Mouse (Mus musculus): Measurements from ENCODE around the gene Zkscan14. TPM values are rescaled to one million over a fixed set of nuclear protein-coding genes. Genes with fewer than 3 reads are reported as not detected.

Zkscan14 gene
- polyA plus RNA-seq, 1 experiment from 2014 or later: 7.0 TPM

- H3K4me3 ChIP-seq (ENCODE audit: low read depth, low read length): no peak overlapping the region
- WGBS: 52% methylated on average over 2 of the region's 2 CpGs
These were observed 24.8 kb upstream of the Zkscan14 start for GRCm38 (mm10) chr5:145226453-145226852.

GRCm38 (mm10) chr5:145223395-145223794, 21.7 kb upstream of the Zkscan14 start:
- no peak overlapping the region for H3K4me2 ChIP-seq
- no peak overlapping the region for H3K27ac ChIP-seq (ENCODE audit: low read depth)
- ATAC-seq (ENCODE audit: insufficient read depth): no peak

More at GRCm38 (mm10) chr5:145226453-145226852, 24.8 kb upstream of the Zkscan14 start:
- ATAC-seq (ENCODE audit: insufficient read depth) (no peak), DNase-seq (no peak)
- H3K27ac ChIP-seq (ENCODE audit: low read depth): no peak overlapping the region
- peaks cover 5% of the 10 kb centered on the region; the same call in 1 of the 2 replicates for H3K36me3 ChIP-seq (ENCODE audit: insufficient read depth)
- no peak overlapping the region for H3K4me2 ChIP-seq
- H3K4me1 ChIP-seq (ENCODE audit: insufficient read depth): no peaks in the 10 kb centered on the region
- no peaks in the 10 kb centered on the region for H3K9me3 ChIP-seq (ENCODE audit: low read depth, low read length)
- no peaks in the 10 kb centered on the region for H3K27me3 ChIP-seq (ENCODE audit: insufficient read depth, low read length)
- TF ChIP-seq CTCF (IDR thresholded peaks at IDR 0.05; ENCODE audit: low read depth): no peak
- H3K9ac ChIP-seq: no peak overlapping the region

GRCm38 (mm10) chr5:145222840-145223239, 21.2 kb upstream of the Zkscan14 start:
- H3K4me3 ChIP-seq (ENCODE audit: low read depth, low read length): no peak overlapping the region
- no peak for ATAC-seq (ENCODE audit: insufficient read depth)
- no peak overlapping the region for H3K4me2 ChIP-seq

More at GRCm38 (mm10) chr5:145223395-145223794, 21.7 kb upstream of the Zkscan14 start:
- Histone ChIP-seq H3K27me3 (ENCODE audit: insufficient read depth, low read length) (no peaks in the 10 kb centered on the region), H3K4me3 (ENCODE audit: low read depth, low read length) (no peak overlapping the region), H3K9ac (no peak overlapping the region), H3K4me1 (ENCODE audit: insufficient read depth) (no peaks in the 10 kb centered on the region), H3K36me3 (ENCODE audit: insufficient read depth) (peaks cover 33% of the 10 kb centered on the region), H3K9me3 (ENCODE audit: low read depth, low read length) (no peaks in the 10 kb centered on the region)
- WGBS: 75% methylated on average over 12 of the region's 12 CpGs
- DNase-seq: no peak
- no peak for TF ChIP-seq CTCF (IDR thresholded peaks at IDR 0.05; ENCODE audit: low read depth)

GRCm38 (mm10) chr5:145219981-145220380, 18.3 kb upstream of the Zkscan14 start:
- Histone ChIP-seq H3K9me3 (ENCODE audit: low read depth, low read length) (no peaks in the 10 kb centered on the region), H3K4me3 (ENCODE audit: low read depth, low read length) (no peak overlapping the region), H3K4me1 (ENCODE audit: insufficient read depth) (no peaks in the 10 kb centered on the region), H3K27me3 (ENCODE audit: insufficient read depth, low read length) (no peaks in the 10 kb centered on the region), H3K36me3 (ENCODE audit: insufficient read depth) (peaks cover 39% of the 10 kb centered on the region), H3K9ac (no peak overlapping the region), H3K4me2 (no peak overlapping the region), H3K27ac (ENCODE audit: low read depth) (no peak overlapping the region)
- DNase-seq (no peak), ATAC-seq (ENCODE audit: insufficient read depth) (no peak)
- no peak for TF ChIP-seq CTCF (IDR thresholded peaks at IDR 0.05; ENCODE audit: low read depth)
- 92% methylated on average over 8 of the region's 8 CpGs for WGBS

More at GRCm38 (mm10) chr5:145222840-145223239, 21.2 kb upstream of the Zkscan14 start:
- no peak for TF ChIP-seq CTCF (IDR thresholded peaks at IDR 0.05; ENCODE audit: low read depth)
- H3K4me1 ChIP-seq (ENCODE audit: insufficient read depth): no peaks in the 10 kb centered on the region
- H3K27me3 ChIP-seq (ENCODE audit: insufficient read depth, low read length): no peaks in the 10 kb centered on the region
- no peak overlapping the region for H3K27ac ChIP-seq (ENCODE audit: low read depth)
- peaks cover 38% of the 10 kb centered on the region for H3K36me3 ChIP-seq (ENCODE audit: insufficient read depth)
- no peak overlapping the region for H3K9ac ChIP-seq
- DNase-seq: no peak
- 81% methylated on average over 5 of the region's 5 CpGs for WGBS
- no peaks in the 10 kb centered on the region for H3K9me3 ChIP-seq (ENCODE audit: low read depth, low read length)

GRCm38 (mm10) chr5:145218671-145219070, 17.0 kb upstream of the Zkscan14 start:
- no peak overlapping the region for H3K4me3 ChIP-seq (ENCODE audit: low read depth, low read length)
- no peaks in the 10 kb centered on the region for H3K4me1 ChIP-seq (ENCODE audit: insufficient read depth)
- H3K4me2 ChIP-seq: no peak overlapping the region
- no peak for ATAC-seq (ENCODE audit: insufficient read depth)
- no peak for TF ChIP-seq CTCF (IDR thresholded peaks at IDR 0.05; ENCODE audit: low read depth)
- WGBS: 91% methylated on average over 20 of the region's 20 CpGs
- H3K9me3 ChIP-seq (ENCODE audit: low read depth, low read length): no peaks in the 10 kb centered on the region
- H3K9ac ChIP-seq: no peak overlapping the region
- no peak for DNase-seq
- H3K36me3 ChIP-seq (ENCODE audit: insufficient read depth): peaks cover 39% of the 10 kb centered on the region
- H3K27ac ChIP-seq (ENCODE audit: low read depth): no peak overlapping the region
- H3K27me3 ChIP-seq (ENCODE audit: insufficient read depth, low read length): no peaks in the 10 kb centered on the region

- no peak overlapping the region for H3K9ac ChIP-seq
- no peak overlapping the region for H3K27ac ChIP-seq (ENCODE audit: low read depth)
- ATAC-seq (ENCODE audit: insufficient read depth) (no peak), DNase-seq (no peak)
- H3K36me3 ChIP-seq (ENCODE audit: insufficient read depth): peaks cover 42% of the 10 kb centered on the region
- H3K4me2 ChIP-seq: no peak overlapping the region
- no peaks in the 10 kb centered on the region for H3K4me1 ChIP-seq (ENCODE audit: insufficient read depth)
- no peak for TF ChIP-seq CTCF (IDR thresholded peaks at IDR 0.05; ENCODE audit: low read depth)
- H3K27me3 ChIP-seq (ENCODE audit: insufficient read depth, low read length): no peaks in the 10 kb centered on the region
- 95% methylated on average over 21 of the region's 21 CpGs for WGBS
- no peaks in the 10 kb centered on the region for H3K9me3 ChIP-seq (ENCODE audit: low read depth, low read length)
- H3K4me3 ChIP-seq (ENCODE audit: low read depth, low read length): no peak overlapping the region
These were observed 16.5 kb upstream of the Zkscan14 start for GRCm38 (mm10) chr5:145218206-145218605.

GRCm38 (mm10) chr5:145217746-145218145, 16.1 kb upstream of the Zkscan14 start:
- 67% methylated on average over 6 of the region's 6 CpGs for WGBS
- H3K36me3 ChIP-seq (ENCODE audit: insufficient read depth): peaks cover 46% of the 10 kb centered on the region
- no peak overlapping the region for H3K27ac ChIP-seq (ENCODE audit: low read depth)
- no peak for TF ChIP-seq CTCF (IDR thresholded peaks at IDR 0.05; ENCODE audit: low read depth)
- no peaks in the 10 kb centered on the region for H3K9me3 ChIP-seq (ENCODE audit: low read depth, low read length)
- ATAC-seq (ENCODE audit: insufficient read depth) (no peak), DNase-seq (no peak)
- H3K4me2 ChIP-seq: no peak overlapping the region
- no peaks in the 10 kb centered on the region for H3K4me1 ChIP-seq (ENCODE audit: insufficient read depth)
- no peak overlapping the region for H3K9ac ChIP-seq
- H3K4me3 ChIP-seq (ENCODE audit: low read depth, low read length): no peak overlapping the region
- no peaks in the 10 kb centered on the region for H3K27me3 ChIP-seq (ENCODE audit: insufficient read depth, low read length)

GRCm38 (mm10) chr5:145214679-145215078, 13.0 kb upstream of the Zkscan14 start:
- Histone ChIP-seq H3K9me3 (ENCODE audit: low read depth, low read length) (no peaks in the 10 kb centered on the region), H3K27ac (ENCODE audit: low read depth) (no peak overlapping the region), H3K4me1 (ENCODE audit: insufficient read depth) (no peaks in the 10 kb centered on the region), H3K9ac (no peak overlapping the region), H3K36me3 (ENCODE audit: insufficient read depth) (peaks cover 53% of the 10 kb centered on the region), H3K4me2 (no peak overlapping the region), H3K4me3 (ENCODE audit: low read depth, low read length) (no peak overlapping the region), H3K27me3 (ENCODE audit: insufficient read depth, low read length) (no peaks in the 10 kb centered on the region)
- ATAC-seq (ENCODE audit: insufficient read depth): no peak
- WGBS: 59% methylated on average over 4 of the region's 4 CpGs
- DNase-seq: peak; percentile 8
- peak; percentile 41 for TF ChIP-seq CTCF (IDR thresholded peaks at IDR 0.05; ENCODE audit: low read depth)

Data from lung, embryonic 14.5 days (tissue).